Mouse (Mus musculus) megakaryocyte, embryonic 14.5 days (primary cell): ENCODE results near the gene Luc7l3.

Experiments used
- FLI1 ChIP-seq: IDR thresholded peaks from 2 replicates; pipeline ENCODE4 v1.6.1; 2012; ENCODE audit warnings: low read length, inconsistent platforms, mixed read lengths
- GATA1 ChIP-seq: IDR thresholded peaks from 3 replicates; pipeline ENCODE4 v1.6.1; 2012; ENCODE audit warnings: mixed read lengths, low read length, inconsistent platforms, borderline replicate concordance

DNA sequence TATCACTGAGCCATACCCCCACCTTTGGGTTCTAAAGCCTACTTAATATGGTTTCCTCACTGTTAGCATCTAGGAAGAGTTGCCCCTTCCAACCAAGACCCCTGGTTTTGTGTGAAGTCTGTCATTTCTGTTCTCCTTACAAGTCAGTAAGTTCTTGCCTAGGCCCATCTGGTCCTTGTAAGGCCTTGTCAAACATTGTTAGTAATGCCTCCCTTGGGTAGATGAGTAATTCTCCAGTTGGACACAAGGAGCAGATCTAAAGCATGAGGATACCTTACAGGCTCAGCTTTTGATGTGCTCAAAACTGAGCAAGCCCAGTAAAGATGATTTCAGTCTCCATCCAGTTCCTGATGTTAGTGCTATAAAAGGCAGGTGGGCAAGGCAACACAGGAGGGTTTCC is 53.0 kb downstream of the Luc7l3 start:
- TF ChIP-seq GATA1 = no peak
- no peak for TF ChIP-seq FLI1
